Mouse (Mus musculus): ENCODE data around the gene Cdhr5.
"Not testable (repeated sequence)": the region's sequence is repeated elsewhere in the genome, so short reads cannot be mapped to it uniquely, and the experiment has no call there.

Gene Cdhr5

GRCm38 (mm10) chr7:141277701-141278678 is 1.4 kb upstream of the Cdhr5 start:
- no peak for DNase-seq (ENCODE audit: low read depth)

- DNase-seq (ENCODE audit: low read depth): no peak
These were observed 1.2 kb downstream of the Cdhr5 start for GRCm38 (mm10) chr7:141275356-141275755.

- DNase-seq (ENCODE audit: low read depth): no peak
These were observed 6.0 kb downstream of the Cdhr5 start for GRCm38 (mm10) chr7:141270631-141271030.

- no peak for DNase-seq (ENCODE audit: low read depth)
These were observed 7.4 kb downstream of the Cdhr5 start for GRCm38 (mm10) chr7:141269273-141269545.

- no peak for DNase-seq (ENCODE audit: low read depth)
These were observed 7.9 kb downstream of the Cdhr5 start for GRCm38 (mm10) chr7:141268466-141269272.

GRCm38 (mm10) chr7:141265739-141266561 is 10.6 kb downstream of the Cdhr5 start, which contains the start of gene Irf7:
Gene Irf7 (minus strand): TSS chr7:141266481.
- DNase-seq (ENCODE audit: low read depth): peak; percentile 65

GRCm38 (mm10) chr7:141265411-141265738 is 11.2 kb downstream of the Cdhr5 start:
- no peak for DNase-seq (ENCODE audit: low read depth)

- DNase-seq (ENCODE audit: low read depth): peak; percentile 24
These were observed 11.7 kb downstream of the Cdhr5 start for GRCm38 (mm10) chr7:141264761-141265410.

- no peak for DNase-seq (ENCODE audit: low read depth)
These were observed 12.4 kb downstream of the Cdhr5 start for GRCm38 (mm10) chr7:141264041-141264700.

GRCm38 (mm10) chr7:141263640-141264039 is 12.9 kb downstream of the Cdhr5 start:
- no peak for DNase-seq (ENCODE audit: low read depth)

- DNase-seq (ENCODE audit: low read depth): no peak
These were observed 15.1 kb downstream of the Cdhr5 start for GRCm38 (mm10) chr7:141261480-141261879.

- no peak for DNase-seq (ENCODE audit: low read depth)
These were observed 20.4 kb downstream of the Cdhr5 start for GRCm38 (mm10) chr7:141256159-141256558.

GRCm38 (mm10) chr7:141250486-141250885 is 26.1 kb downstream of the Cdhr5 start:
- not testable (repeated sequence) for DNase-seq (ENCODE audit: low read depth)

- no peak for DNase-seq (ENCODE audit: low read depth)
These were observed 45.0 kb downstream of the Cdhr5 start for GRCm38 (mm10) chr7:141231551-141231950.

GRCm38 (mm10) chr7:141231111-141231510 is 45.5 kb downstream of the Cdhr5 start:
- DNase-seq (ENCODE audit: low read depth): no peak

GRCm38 (mm10) chr7:141230570-141230969 is 46.0 kb downstream of the Cdhr5 start:
- no peak for DNase-seq (ENCODE audit: low read depth)

- no peak for DNase-seq (ENCODE audit: low read depth)
These were observed 46.9 kb downstream of the Cdhr5 start for GRCm38 (mm10) chr7:141229702-141230101.

GRCm38 (mm10) chr7:141228279-141229067 is 48.1 kb downstream of the Cdhr5 start, which contains the start of gene Phrf1:
Gene Phrf1 (plus strand): TSS chr7:141228784.
- peak; percentile 92 for DNase-seq (ENCODE audit: low read depth)

- DNase-seq (ENCODE audit: low read depth): no peak
These were observed 48.8 kb downstream of the Cdhr5 start for GRCm38 (mm10) chr7:141227796-141228195.

- peak; percentile 12 for DNase-seq (ENCODE audit: low read depth)
These were observed 50.1 kb downstream of the Cdhr5 start for GRCm38 (mm10) chr7:141226535-141226934.
